ENCODE assay signal across 11 mouse cellular contexts in genomic region chr3:26604861-26605260, GRCm38 (mm10).
"Had no signal": no experiment of that assay in that cellular context is flagged by ENCODE, and none has a peak within 500 bp of the region (broad histone marks: within the 10 kb centered on the region; RNA-seq: fewer than 3 reads in every experiment).

No protein-coding gene starts in this region.

- DNase-seq: lung, postnatal 10 days; lung, postnatal 4 days; midbrain, embryonic 14.5 days; retina, postnatal 1 day; right cerebral cortex, adult 18-20 months; right cerebral cortex, postnatal 25 days; right cerebral cortex, postnatal 4 days; spleen, adult 18-20 months; thymus, adult 18-20 months; thymus, postnatal 14 days; thymus, postnatal 36 days had no signal
